Mouse (Mus musculus): Measurements from ENCODE around the gene Dcaf4. TPM values are rescaled to one million over a fixed set of nuclear protein-coding genes. Genes with fewer than 3 reads are reported as not detected.

The Dcaf4 gene
- polyA plus RNA-seq, 1 experiment from 2014 or later: 25.1 TPM

GRCm38 (mm10) chr12:83582106-83582505 lies 61.8 kb downstream of the Dcaf4 start:
- Histone ChIP-seq H3K4me3 (ENCODE audit: low read depth, low read length) (no peak overlapping the region), H3K9ac (no peak overlapping the region), H3K27ac (ENCODE audit: low read depth) (no peak overlapping the region), H3K4me1 (ENCODE audit: insufficient read depth) (no peaks in the 10 kb centered on the region), H3K9me3 (ENCODE audit: low read depth, low read length) (no peaks in the 10 kb centered on the region), H3K4me2 (no peak overlapping the region), H3K27me3 (ENCODE audit: insufficient read depth, low read length) (no peaks in the 10 kb centered on the region), H3K36me3 (ENCODE audit: insufficient read depth) (peaks cover 13% of the 10 kb centered on the region; the same call in 1 of the 2 replicates)
- ATAC-seq (ENCODE audit: insufficient read depth) (no peak), DNase-seq (no peak)
- WGBS: 61% methylated on average over 4 of the region's 4 CpGs
- TF ChIP-seq CTCF (IDR thresholded peaks at IDR 0.05; ENCODE audit: low read depth): no peak

GRCm38 (mm10) chr12:83582747-83583146 lies 62.5 kb downstream of the Dcaf4 start:
- H3K27me3 ChIP-seq (ENCODE audit: insufficient read depth, low read length): no peaks in the 10 kb centered on the region
- H3K4me1 ChIP-seq (ENCODE audit: insufficient read depth): no peaks in the 10 kb centered on the region

GRCm38 (mm10) chr12:83586628-83587027 lies 66.4 kb downstream of the Dcaf4 start:
- DNase-seq (no peak), ATAC-seq (ENCODE audit: insufficient read depth) (no peak)
- no peaks in the 10 kb centered on the region for H3K9me3 ChIP-seq (ENCODE audit: low read depth, low read length)
- no peak overlapping the region for H3K4me2 ChIP-seq
- H3K27me3 ChIP-seq (ENCODE audit: insufficient read depth, low read length): no peaks in the 10 kb centered on the region
- no peak overlapping the region for H3K4me3 ChIP-seq (ENCODE audit: low read depth, low read length)
- H3K4me1 ChIP-seq (ENCODE audit: insufficient read depth): no peaks in the 10 kb centered on the region
- no peak overlapping the region for H3K27ac ChIP-seq (ENCODE audit: low read depth)
- WGBS: 92% methylated on average over 5 of the region's 5 CpGs
- H3K36me3 ChIP-seq (ENCODE audit: insufficient read depth): peaks cover 48% of the 10 kb centered on the region
- H3K9ac ChIP-seq: no peak overlapping the region
- no peak for TF ChIP-seq CTCF (IDR thresholded peaks at IDR 0.05; ENCODE audit: low read depth)

More at GRCm38 (mm10) chr12:83582747-83583146, 62.5 kb downstream of the Dcaf4 start:
- Histone ChIP-seq H3K9me3 (ENCODE audit: low read depth, low read length) (no peaks in the 10 kb centered on the region), H3K4me2 (no peak overlapping the region), H3K27ac (ENCODE audit: low read depth) (no peak overlapping the region), H3K4me3 (ENCODE audit: low read depth, low read length) (no peak overlapping the region), H3K36me3 (ENCODE audit: insufficient read depth) (peaks cover 19% of the 10 kb centered on the region; the same call in 1 of the 2 replicates), H3K9ac (no peak overlapping the region)
- DNase-seq: no peak
- no peak for ATAC-seq (ENCODE audit: insufficient read depth)
- WGBS: 80% methylated on average over 4 of the region's 4 CpGs
- TF ChIP-seq CTCF (IDR thresholded peaks at IDR 0.05; ENCODE audit: low read depth): no peak

Other genes starting within 250 kb of the Dcaf4 start
- 3.1 and 3.9 TPM in 2 replicates for gene Dpf3, start 32.8 kb upstream of the Dcaf4 start, polyA plus RNA-seq (2014; fragmentation: Nextera tagmentation; extraction: Ambion mirVana)
- 14.7 and 16.6 TPM in 2 replicates for gene Zfyve1, start 76.8 kb downstream of the Dcaf4 start, polyA plus RNA-seq (2014; fragmentation: Nextera tagmentation; extraction: Ambion mirVana)
- 254 and 260 TPM in 2 replicates for gene Rbm25, start 110.8 kb downstream of the Dcaf4 start, polyA plus RNA-seq (2014; fragmentation: Nextera tagmentation; extraction: Ambion mirVana)
- 61.3 and 62.2 TPM in 2 replicates for gene Psen1, start 167.7 kb downstream of the Dcaf4 start, polyA plus RNA-seq (2014; fragmentation: Nextera tagmentation; extraction: Ambion mirVana)
- 0.67 and 0.73 TPM in 2 replicates for gene Papln, start 243.2 kb downstream of the Dcaf4 start, polyA plus RNA-seq (2014; fragmentation: Nextera tagmentation; extraction: Ambion mirVana)

Measured in lung, embryonic 14.5 days (tissue).